Mouse (Mus musculus) urinary bladder, adult 2 months (tissue): ENCODE data around the gene Tmem169. TPM values are rescaled to one million over a fixed set of nuclear protein-coding genes. Genes with fewer than 3 reads are reported as not detected.
"Not testable (repeated sequence)": the region's sequence is repeated elsewhere in the genome, so short reads cannot be mapped to it uniquely, and the experiment has no call there.

Experiments used
- DNase-seq: peaks from one replicate; pipeline ENCODE4 v3.0.0; 2022; ENCODE audit warnings: low spot score
- polyA plus RNA-seq: library from polyadenylated mRNA; depleted of rRNA; stranded (reverse); fragments of >200 nt; gene quantifications from 2 replicates; pipeline ENCODE4 v1.2.3, GENCODE M21; 2012; rRNA removed

Gene Tmem169
- polyA plus RNA-seq, result 0.15 and 0.21 TPM in 2 replicates

GRCm38 (mm10) chr1:72283992-72284485 is at the start of gene Tmem169, which contains the start of gene Pecr:
Tmem169 (plus strand) TSS chr1:72284369.
Pecr (minus strand) TSS chr1:72284314.
- peak; percentile 75 for DNase-seq

DNA sequence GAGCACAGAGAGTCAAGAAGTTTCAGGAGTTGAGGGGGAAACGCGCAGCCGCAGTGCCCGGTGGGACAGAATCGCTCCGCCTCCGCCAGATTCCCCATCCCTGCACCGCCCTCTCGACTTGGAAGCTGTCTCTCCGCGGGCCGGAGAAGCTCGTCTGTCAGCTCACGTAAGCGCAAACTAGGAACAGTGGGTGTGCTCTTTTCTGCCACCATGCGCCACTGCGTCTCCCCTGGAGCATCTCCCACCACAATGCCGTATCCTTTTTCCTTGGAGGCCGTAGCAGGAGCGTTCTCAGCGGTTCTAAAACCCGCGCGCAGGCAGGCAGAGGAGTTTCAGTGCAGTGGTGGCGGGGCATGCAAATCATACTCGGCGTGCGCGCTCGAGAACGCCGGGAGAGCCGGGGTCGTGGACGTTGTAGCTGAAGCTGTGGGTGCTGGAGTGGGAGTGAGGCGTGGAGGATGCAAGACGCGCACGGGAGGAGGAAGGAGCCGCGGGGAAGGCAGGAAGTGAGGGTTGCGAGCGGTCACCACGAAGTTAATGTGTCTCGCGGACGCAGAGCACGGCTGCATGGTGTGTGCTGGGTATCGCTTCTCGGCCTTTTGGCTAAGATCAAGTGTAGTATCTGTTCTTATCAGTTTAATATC is 47.7 kb upstream of the Tmem169 start:
- peak; percentile 60 for DNase-seq

- no peak for DNase-seq
Observed at GRCm38 (mm10) chr1:72237007-72237775, 47.0 kb upstream of the Tmem169 start.

DNA sequence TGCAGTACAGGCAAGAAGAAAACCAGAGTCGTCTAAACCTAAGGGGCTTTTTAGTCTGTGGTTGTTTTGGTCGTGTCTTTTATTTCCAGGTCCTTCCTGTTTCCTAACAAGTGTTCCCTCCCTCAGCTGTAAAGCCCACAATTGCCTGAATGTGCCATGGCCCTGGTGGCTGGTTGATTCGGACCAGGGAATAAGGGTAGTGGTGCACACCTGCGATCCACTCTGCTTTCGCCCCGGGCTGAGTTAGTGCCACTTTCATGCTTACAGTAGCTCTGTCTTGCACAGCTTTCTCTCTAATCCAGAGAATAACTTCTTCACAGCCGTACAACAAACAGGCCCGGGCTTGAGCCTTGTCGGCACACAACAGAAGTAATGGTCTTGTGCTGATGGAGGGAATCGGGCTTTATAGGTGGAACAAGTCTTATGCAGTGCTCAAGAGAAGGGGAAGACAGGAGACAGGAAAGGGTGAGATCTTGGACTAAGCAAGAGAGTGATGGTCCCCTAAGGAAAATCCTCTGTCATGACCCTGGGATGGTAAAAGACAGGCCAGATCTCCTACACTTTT is 46.1 kb upstream of the Tmem169 start:
- DNase-seq, result no peak

DNA sequence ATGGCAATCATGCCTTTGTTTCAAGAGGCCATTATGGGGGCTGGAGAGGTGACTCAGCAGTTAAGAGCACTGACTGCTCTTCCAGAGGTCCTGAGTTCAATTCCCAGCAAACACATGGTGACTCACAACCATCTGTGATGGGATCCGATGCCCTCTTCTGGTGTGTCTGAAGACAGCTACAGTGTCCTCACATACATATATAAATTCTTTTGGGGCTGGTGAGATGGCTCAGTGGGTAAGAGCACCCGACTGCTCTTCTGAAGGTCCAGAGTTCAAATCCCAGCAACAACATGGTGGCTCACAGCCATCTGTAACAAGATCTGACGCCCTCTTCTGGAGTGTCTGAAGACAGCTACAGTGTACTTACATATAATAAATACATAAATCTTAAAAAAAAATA is 45.1 kb upstream of the Tmem169 start:
- DNase-seq, result not testable (repeated sequence)

- no peak for DNase-seq
Observed at GRCm38 (mm10) chr1:72242581-72243143, 41.5 kb upstream of the Tmem169 start.

DNA sequence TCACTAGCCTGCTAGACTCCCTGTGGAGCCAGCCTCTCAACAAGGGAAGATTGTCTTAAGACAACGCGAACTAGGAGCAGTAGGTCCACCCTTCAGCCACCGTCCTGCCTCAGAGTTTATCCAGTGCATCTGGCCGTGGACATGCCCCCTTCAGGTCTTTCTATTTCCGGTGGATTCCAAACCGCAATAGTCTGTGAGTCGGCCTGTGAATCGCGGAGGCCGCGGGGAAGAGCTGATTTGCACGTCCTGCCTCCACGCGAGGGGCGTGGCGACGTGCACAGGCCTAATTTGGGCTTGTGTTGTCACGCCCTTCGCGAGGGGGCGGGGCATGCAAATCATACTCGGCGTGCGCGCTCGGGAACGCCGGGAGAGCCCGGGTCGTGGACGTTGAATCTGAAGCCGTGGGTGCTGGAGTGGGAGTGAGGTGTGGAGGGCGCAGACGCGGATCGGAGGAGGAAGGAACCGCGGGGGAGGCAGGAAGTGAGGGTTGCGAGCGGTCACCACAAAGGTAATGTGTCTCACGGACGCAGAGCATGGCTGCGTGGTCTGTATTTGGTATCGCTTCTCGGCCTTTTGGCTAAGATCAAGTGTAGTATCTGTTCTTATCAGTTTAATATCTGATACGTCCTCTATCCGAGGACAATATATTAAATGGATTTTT is 40.4 kb upstream of the Tmem169 start:
- DNase-seq, result peak; percentile 91

DNA sequence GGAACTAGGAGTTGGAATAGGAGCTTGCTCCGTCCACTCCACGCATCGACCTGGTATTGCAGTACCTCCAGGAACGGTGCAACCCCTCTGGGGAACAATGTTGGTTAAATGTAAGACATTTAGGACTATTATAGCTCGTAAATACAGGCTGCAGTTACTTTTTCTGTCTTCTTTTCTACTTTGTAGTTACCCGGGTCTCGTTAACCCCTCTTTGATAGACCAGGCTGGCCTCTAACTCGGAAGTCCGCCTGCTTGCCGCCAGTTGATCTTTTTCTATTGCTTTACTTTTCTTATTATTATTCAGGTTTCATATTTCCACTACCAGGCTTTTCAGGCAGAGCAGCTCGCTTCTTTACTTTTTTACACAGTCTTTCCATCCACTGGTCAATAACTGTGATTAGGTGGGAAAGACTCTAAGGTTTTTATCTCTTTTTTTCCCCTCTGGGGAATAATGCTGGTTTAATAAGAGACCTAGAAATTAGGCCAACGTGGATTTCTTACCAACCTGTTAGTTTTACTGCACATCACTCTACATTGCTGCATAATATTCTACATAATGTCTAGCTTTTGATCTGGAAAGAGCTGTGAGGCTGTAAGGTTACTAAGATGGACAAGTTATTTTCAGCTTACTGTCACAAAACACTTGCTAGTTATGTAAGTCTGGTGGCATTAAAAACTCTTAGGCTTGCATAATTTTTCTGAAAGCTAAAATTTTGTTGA is 39.7 kb upstream of the Tmem169 start:
- no peak for DNase-seq

DNA sequence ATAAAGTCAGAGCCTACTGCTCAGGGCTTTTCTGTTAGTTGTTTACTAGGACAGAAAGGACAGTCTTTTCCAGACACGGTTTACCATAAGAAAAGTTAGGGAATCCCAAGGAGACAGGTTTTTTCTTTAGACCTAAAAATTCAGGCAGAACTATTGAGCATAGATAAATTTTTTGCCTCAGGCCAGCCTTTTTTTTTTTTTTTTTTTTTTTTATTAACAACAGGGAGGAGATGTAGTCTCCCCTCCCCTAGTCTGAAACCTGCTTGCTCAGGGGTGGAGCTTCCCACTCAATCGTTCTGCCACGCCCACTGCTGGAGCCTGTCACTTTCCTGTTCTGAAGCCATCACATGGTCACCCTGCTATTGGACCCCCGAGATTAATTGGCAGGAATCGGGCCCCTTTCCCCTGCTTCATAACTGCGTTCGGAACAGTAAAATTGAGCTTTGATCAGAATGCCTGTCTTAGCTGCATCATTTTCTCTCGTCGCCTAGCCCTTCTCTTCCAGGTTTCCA is 35.9 kb upstream of the Tmem169 start:
- not testable (repeated sequence) for DNase-seq

- DNase-seq, result no peak
Observed at GRCm38 (mm10) chr1:72251806-72252205, 32.4 kb upstream of the Tmem169 start.

GRCm38 (mm10) chr1:72253881-72254491 is 30.2 kb upstream of the Tmem169 start:
- DNase-seq, result no peak

GRCm38 (mm10) chr1:72254545-72255061 is 29.6 kb upstream of the Tmem169 start:
- DNase-seq, result peak; percentile 81

GRCm38 (mm10) chr1:72255062-72255853 is 28.9 kb upstream of the Tmem169 start:
- no peak for DNase-seq

DNA sequence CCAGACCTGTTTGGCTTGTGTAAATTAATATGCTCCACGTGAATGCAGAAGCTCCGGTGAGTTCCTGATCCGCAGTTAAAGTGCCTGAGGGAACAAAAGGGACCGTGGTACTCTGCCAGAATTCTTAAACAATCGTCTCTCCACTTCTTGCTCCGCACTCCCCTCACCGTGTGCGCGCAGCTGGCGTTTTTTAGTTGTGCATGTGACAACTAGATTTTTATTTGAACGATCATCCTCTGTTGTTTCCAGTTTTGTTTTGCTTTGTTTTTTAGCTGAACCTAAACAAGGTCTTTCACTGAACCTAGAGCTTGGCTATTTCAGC is 28.4 kb upstream of the Tmem169 start:
- no peak for DNase-seq

- DNase-seq, result no peak
Observed at GRCm38 (mm10) chr1:72256381-72257256, 27.6 kb upstream of the Tmem169 start.

GRCm38 (mm10) chr1:72263099-72263498 is 21.1 kb upstream of the Tmem169 start:
- DNase-seq, result no peak

GRCm38 (mm10) chr1:72278085-72278484 is 6.1 kb upstream of the Tmem169 start:
- DNase-seq, result no peak

- DNase-seq, result no peak
Observed at GRCm38 (mm10) chr1:72282604-72283003, 1.6 kb upstream of the Tmem169 start.

- no peak for DNase-seq
Observed at GRCm38 (mm10) chr1:72284539-72284938, 370 bp downstream of the Tmem169 start.
